Mouse (Mus musculus) gastrocnemius, adult 8-10 months (tissue): ENCODE data around the gene Eif2ak3. TPM values are rescaled to one million over a fixed set of nuclear protein-coding genes. Genes with fewer than 3 reads are reported as not detected.

ENCODE experiments used
- DNase-seq, 2 experiments: peaks; one replicate each; pipeline ENCODE4 v3.0.0; 2022; ENCODE audit warnings: low spot score in 2 of 2
- total RNA-seq, 4 experiments: library from RNA; stranded (reverse); gene quantifications; 2 replicates each; pipeline ENCODE4 v1.2.4; 2022

Eif2ak3 gene
- total RNA-seq, 4 experiments from 2014 or later = 2.6 to 3.5 (median 3.3) TPM

DNA sequence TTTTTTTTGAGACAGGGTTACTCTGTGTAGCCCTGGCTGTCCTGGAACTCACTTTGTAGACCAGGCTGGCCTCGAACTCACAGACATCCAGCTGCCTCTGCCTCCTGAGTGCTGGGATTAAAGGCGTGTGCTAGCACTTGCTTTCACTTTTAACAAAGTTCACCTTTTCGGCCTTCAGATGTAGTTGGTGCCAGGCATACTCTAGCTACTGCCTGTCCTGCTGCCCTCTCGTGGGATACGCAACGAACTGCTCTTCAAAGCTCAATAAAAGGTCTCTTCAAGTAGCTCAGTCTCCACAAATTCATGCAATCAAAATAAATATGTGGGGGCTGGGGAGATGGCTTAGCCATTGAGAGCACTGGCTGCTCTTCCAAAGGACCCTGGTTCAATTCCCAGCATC, 53.9 kb downstream of the Eif2ak3 start:
- DNase-seq = no peak

DNA sequence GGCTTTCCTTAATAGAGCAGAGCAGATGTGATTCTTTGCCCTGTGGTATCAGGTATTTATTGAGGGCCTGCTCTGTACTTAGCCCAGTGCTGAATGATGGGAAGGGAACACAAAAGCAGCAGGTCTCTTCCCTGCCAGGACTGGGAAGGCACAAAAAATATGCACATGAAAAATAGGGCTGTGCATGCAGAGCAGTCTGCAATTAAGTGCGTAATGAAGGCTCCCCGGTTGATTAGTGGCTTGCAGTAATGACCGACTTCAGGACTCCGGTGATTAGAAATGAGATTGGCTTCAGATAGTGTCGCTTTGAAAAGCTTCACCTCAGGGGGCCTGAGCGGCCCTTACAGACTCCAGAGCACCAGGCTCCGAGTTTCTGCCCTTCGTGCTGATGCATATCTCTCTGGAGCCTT, 55.3 kb downstream of the Eif2ak3 start:
- DNase-seq = no peak

DNA sequence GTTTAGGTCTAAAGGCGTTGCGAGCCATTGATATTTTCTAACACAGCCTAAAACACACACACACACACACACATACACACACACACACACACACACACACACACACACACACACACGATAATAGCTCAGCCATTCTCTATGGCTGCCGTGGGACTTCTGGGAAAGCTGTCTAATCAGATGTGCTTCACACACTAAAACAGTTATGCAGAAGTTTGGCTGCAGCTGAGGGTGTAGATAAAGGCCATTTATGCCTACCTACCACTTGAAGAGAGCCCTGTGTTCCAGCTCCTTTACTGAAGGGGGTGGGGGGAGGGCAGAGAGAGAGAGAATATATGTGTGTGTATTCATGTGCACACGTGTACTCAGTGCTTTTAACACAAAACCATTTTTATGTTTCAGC, 59.4 kb downstream of the Eif2ak3 start:
- no peak for DNase-seq

DNA sequence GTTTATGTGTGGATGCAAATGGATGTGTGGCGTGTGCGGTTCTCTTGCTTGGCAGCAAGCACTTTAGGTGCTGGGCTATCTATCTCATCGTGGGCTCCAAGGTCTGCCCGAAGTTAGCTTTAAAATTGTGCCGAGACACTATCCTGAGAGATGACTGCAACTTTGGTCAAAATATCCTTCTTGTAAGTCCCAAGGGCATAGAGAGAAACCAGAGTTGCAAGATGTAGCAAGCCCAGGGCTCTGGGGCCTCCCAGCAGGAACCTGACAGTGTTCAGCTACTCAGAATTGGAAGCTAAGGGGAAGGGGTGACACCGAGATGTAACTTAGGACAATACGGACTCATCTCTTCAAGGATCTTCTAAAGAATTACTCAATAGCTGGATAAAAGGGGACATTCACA, 65.3 kb downstream of the Eif2ak3 start:
- DNase-seq = no peak

DNA sequence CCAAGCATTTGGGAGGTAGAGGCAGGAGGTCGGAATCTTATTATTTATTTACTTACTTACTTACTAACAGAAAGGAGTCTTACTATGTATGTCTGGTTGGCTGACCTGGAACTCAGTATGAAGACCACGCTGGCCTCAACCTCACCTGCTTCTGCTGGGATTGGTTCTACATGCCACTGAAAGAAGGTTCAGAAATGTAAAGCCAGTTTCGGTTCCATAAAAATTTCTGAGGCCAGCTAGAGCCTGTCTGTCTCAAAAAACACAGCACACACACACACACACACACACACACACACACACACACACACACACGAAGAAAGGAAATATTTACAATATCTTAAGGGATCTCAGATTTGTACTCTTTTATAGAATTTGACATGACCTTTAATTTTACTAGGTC, 66.0 kb downstream of the Eif2ak3 start:
- DNase-seq = no peak

DNA sequence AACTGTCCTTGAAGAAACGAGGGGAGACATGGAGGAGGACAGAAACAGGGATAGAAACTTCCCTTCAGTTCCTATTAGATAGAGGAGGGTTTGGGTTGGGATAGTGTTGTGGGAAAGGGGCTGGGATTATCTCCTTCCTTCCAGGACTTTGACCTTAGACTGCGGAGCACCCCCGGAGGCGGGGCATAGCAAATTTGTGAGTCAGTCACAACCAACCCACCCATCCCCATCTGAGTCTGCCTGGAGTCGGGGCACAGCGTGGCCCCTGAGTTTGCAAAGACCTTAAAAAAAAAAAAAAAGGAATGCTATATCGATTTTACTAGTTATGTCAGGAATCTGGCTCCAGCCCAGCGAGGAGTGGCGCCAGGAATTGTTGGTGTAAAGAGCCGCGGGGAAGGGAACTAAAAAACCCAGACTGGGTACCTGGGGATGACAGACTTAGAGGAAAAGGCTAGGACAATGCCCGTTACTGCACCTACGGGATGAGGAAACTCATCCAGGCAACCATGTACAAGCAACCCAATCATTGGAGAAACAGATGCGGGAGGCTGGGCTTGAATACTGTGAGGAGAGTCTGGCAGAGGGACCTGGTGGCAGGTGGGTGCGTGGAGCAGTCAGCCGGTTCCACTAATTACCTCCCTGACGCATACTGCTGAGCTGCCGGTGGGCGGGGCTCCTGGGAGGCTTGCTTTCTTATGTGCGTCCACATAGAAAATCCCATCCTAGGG, 67.5 kb downstream of the Eif2ak3 start:
- no peak for DNase-seq

DNA sequence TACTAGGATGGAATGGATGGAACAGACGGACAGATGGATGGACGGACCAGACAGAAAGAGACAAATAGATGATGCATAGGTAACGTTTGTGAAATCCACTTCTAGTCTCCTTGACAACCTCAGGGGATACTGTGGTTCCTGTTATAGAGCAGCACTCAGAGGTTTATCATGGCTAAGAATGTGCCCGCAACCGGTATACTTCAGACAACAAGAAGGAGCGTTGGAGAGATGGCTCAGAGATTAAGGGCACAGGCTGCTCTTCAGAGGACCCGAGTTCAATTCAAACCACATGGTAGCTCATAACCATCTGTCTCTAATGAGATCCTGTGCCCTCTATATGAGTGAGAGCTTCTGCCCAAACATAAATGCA, 68.1 kb downstream of the Eif2ak3 start:
- no peak for DNase-seq

DNA sequence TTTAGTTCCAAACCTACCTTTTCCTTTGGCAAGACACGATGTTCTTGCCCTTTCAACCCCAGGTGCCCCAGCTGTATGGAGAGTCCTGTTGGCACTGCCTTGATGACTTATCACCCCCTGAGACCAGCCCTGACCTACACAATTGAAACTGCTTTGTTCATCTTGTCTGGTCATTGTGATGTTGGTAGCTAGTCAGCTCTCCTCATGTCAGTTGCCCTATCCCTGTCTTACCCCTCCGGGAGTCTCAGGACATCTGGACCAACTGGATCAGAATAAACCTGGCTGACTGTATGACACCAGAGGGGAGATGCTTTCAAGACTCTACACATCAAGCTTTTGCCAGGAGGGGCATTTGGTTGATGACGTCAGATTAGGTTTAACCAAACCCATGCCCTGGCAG, 74.5 kb downstream of the Eif2ak3 start, which contains the start of gene Tex37:
TSS of gene Tex37 (minus strand) at position 101 of the 400 bp plus-strand sequence.
- no peak for DNase-seq

DNA sequence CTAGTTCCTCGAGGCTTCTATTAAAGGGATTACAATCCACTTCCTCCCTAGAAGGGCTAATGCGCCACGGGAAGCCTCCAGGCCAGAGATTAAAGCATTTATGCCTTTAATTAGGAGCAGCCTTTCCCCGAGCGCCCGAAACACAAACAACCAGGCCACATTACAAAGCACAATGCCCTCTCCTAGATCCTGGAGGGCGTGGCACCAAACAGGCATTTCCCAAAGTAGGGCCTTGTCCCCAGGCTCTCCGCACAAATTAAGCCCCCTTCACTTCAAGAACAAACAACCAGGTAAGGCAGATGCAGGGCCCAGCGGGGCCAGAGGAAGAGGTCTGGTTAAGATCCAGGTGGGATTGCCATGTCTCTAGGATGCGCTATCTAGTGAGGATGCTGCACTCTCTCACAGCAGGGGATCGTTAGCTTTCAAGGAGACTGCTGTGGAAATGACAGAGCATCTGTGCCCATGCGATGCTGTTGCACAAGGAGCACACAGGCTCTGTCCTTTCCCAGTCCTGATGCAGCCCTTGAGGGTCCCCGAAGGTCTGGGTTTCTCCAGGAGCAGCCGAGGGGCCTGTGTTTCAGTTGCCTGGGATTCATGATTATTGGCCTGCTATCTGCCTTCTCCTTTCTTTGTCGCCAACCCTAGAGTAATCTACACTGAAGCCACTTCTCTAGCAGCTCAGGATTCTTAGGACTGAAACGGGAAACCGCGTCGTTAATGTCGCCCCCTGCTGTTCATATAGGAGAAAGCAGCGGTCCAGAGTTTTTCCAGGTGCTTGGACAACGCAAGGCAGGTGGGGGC, 77.2 kb downstream of the Eif2ak3 start:
- DNase-seq = no peak

DNA sequence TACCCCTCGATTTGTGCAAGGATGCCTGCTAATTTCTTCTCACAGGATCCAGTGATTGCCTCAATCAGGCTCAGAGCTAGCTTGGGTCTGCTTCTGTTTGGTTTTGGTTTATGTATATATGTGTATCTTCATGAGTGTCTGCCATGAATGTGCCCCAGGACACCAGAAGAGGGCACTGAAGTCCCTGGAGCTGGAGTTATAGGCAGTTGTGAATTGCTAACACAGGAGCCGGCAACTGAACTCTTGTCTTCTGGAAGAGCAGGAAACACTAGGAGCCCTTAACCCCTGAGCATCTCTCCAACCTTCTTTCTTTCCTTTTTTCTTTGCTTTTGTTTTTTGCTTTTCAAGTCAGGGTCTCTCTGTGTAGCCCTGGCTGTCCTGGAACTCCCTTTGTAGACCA, 87.5 kb downstream of the Eif2ak3 start:
- no peak for DNase-seq

DNA sequence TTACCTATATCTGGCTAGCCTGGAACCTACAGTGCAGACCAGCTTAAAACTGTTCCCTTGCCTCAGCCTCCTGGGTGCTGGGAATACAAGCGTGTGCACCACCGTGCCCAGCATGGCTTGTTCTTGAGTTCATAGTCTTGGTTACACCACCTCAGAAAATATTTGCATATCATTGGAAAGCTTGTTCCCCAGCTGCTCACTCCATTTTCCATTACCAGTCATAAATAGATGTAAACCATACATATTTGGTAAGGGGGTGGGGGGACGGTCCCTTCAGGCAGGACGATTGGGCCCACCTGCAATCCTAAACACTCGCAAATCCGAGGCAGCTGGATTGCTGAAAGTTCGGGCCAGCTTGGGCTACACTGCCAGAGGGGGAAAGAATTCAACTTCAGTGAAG, 109.0 kb downstream of the Eif2ak3 start:
- DNase-seq = no peak

DNA sequence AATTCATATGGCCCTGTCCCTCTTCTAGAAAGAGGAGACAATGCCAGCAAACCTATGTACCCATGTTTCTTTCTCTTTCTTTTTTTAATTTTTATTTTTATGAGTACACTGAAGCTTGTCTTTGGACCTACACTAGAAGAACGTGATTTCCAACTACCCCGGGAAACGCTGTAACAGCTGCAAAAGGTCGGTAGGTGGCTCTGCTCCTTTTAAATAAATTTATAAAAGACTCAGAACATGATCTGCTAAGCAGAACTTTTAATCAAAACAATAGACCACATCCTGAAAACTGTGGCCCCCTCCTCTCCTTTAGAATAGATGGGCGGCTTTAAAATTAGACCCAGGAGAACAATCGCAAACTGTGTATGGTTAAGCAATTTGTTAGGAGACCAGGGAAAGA, 109.7 kb downstream of the Eif2ak3 start:
- DNase-seq = no peak

Other genes with a start within 250 kb of the Eif2ak3 start
- 10 to 100 TPM; 17.4 to 21.3 (median 20.4) TPM for gene Rpia, start 52.3 kb upstream of the Eif2ak3 start, total RNA-seq
- not detected for gene Tex37, start 74.4 kb downstream of the Eif2ak3 start, total RNA-seq
- gene Foxi3, start 112.0 kb downstream of the Eif2ak3 start, total RNA-seq = not detected